Mouse (Mus musculus) small intestine, adult 2 months (tissue): ENCODE results near the gene Sc5d. TPM values are rescaled to one million over a fixed set of nuclear protein-coding genes. Genes with fewer than 3 reads are reported as not detected.

ENCODE experiments used
- H3K27ac ChIP-seq: fragments of 200-500 bp; 2 replicates; pipeline ENCODE4 v1.5.1; 2012; ENCODE audit warnings: low read depth, low read length, control low read depth, inconsistent platforms; ENCODE audit not compliant: insufficient read depth
- H3K27me3 ChIP-seq: fragments of 200-500 bp; 2 replicates; pipeline ENCODE4 v1.6.1; 2012; ENCODE audit warnings: mild to moderate bottlenecking, moderate library complexity, low read length, inconsistent platforms; ENCODE audit not compliant: control insufficient read depth, insufficient read depth
- H3K36me3 ChIP-seq: fragments of 200-500 bp; 2 replicates; pipeline ENCODE4 v1.6.1; 2012; ENCODE audit warnings: mild to moderate bottlenecking, low read length, control low read depth, inconsistent platforms; ENCODE audit not compliant: control insufficient read depth, insufficient read depth
- H3K4me1 ChIP-seq: fragments of 200-500 bp; 2 replicates; pipeline ENCODE4 v1.6.1; 2012; ENCODE audit warnings: low read length, inconsistent platforms, mixed read lengths; ENCODE audit not compliant: control insufficient read depth, insufficient read depth, insufficient read length
- H3K4me3 ChIP-seq: fragments of 200-500 bp; 2 replicates; pipeline ENCODE4 v1.5.1; 2012; ENCODE audit warnings: low read depth, mild to moderate bottlenecking, control low read depth, inconsistent platforms, low read length, moderate library complexity
- CTCF ChIP-seq: fragments of 200-500 bp; IDR thresholded peaks from 2 replicates; pipeline ENCODE4 v1.5.1; 2012; ENCODE audit warnings: low read depth, mild to moderate bottlenecking, control low read depth, inconsistent platforms, low read length, moderate library complexity, mixed read lengths; ENCODE audit not compliant: insufficient replicate concordance, insufficient read length; ENCODE audit errors: extremely low read depth
- POLR2A ChIP-seq: fragments of 200-500 bp; IDR thresholded peaks from 2 replicates; pipeline ENCODE4 v1.6.1; 2012; ENCODE audit warnings: low read depth, mild to moderate bottlenecking, control low read depth, inconsistent platforms, low read length, moderate library complexity
- WGBS: fragments of 180-500 bp; shearing (Covaris S2); methylation state at CpG from one replicate; pipeline ENCODE4 v1.1.7; 2018; 5-methylcytosine and 5-hydroxymethylcytosine counted together
- polyA plus RNA-seq: library from polyadenylated mRNA; depleted of rRNA; stranded (reverse); fragments of >200 nt; gene quantifications from 2 replicates; pipeline ENCODE4 v1.2.3, GENCODE M21; 2012

Sc5d gene
- polyA plus RNA-seq, 1 experiment: 90.5 TPM

DNA sequence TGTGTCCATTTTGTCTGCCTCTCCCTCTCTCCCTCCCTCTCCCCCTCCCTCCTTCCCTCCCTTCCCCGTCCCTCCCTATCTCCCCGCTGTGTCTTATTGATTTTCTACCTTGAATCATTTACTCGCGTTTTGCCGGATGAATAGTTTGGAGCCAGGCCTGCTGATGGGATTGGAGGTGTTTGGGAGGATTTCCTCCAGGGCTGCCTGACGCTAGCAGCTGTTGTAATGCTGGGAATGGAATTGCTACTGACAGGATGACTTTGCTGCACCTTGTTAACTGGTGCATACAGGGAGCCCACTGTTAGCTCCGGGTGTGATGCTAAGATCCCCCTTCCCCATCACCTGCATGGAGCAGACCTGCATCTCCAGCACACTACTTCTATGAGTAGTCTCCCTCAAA, 29.0 kb upstream of the Sc5d start:
- WGBS: 37% methylated on average over 7 of the region's 7 CpGs
- H3K4me1 ChIP-seq: no peaks in the 10 kb centered on the region
- H3K4me3 ChIP-seq: no peak overlapping the region
- no peak for TF ChIP-seq POLR2A
- TF ChIP-seq CTCF: no peak
- H3K27ac ChIP-seq: no peak overlapping the region
- H3K36me3 ChIP-seq: no peaks in the 10 kb centered on the region
- no peaks in the 10 kb centered on the region for H3K27me3 ChIP-seq

DNA sequence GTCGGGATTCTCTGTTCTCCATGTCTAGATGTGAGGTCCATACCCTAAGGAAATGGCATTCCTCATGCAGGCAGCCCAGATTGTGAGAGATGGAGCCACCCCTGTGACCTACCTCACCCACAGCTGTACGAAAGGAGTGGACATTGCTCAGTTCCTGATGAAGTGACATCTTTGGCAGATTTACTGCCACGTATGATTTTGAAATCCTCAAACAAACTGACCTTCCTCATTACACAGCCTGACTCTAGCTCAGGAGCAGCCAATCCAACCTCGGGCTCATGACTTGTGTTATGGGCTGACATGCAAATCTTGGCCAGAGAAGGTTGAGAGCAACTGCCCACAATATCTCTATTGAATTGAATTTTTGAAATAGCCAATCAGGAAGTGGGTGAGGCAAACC, 15.6 kb upstream of the Sc5d start:
- TF ChIP-seq CTCF (no peak), POLR2A (no peak)
- H3K27ac ChIP-seq: no peak overlapping the region
- H3K27me3 ChIP-seq: no peaks in the 10 kb centered on the region
- WGBS: 31% methylated on average over 4 of the region's 4 CpGs
- no peak overlapping the region for H3K4me3 ChIP-seq
- H3K4me1 ChIP-seq: no peaks in the 10 kb centered on the region; the same call in 1 of the 2 replicates
- H3K36me3 ChIP-seq: no peaks in the 10 kb centered on the region

- TF ChIP-seq POLR2A (no peak), CTCF (no peak)
- 90% methylated on average over 3 of the region's 3 CpGs for WGBS
- H3K4me1 ChIP-seq: no peaks in the 10 kb centered on the region; the same call in 1 of the 2 replicates
Observed at GRCm38 (mm10) chr9:42278046-42278445, 14.0 kb upstream of the Sc5d start.

DNA sequence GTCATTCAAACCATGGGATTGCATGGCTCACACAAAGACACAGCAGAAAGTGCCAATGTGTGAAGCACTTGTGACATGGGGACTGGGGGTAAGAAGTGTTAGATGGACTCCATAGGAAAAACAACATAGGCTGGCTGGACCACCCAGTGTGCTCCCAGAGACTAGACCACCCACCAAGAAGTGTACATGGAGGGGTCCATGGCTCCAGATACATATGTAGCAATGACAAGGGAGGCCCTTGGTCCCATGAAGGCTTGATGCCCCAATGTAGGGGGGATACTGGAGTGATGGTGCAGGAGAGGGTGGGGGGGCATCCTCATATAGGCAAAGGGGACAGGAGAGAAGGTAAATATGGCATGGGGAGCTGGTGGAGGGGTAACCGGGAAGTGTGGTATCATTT, 13.6 kb upstream of the Sc5d start:
- WGBS: 93% methylated on average over 1 of the region's 1 CpGs
- Histone ChIP-seq H3K27me3 (no peaks in the 10 kb centered on the region), H3K4me3 (no peak overlapping the region), H3K36me3 (no peaks in the 10 kb centered on the region), H3K27ac (no peak overlapping the region), H3K4me1 (no peaks in the 10 kb centered on the region; the same call in 1 of the 2 replicates)
- TF ChIP-seq CTCF (no peak), POLR2A (no peak)

More at GRCm38 (mm10) chr9:42278046-42278445, 14.0 kb upstream of the Sc5d start:
- Histone ChIP-seq H3K4me3 (no peak overlapping the region), H3K36me3 (no peaks in the 10 kb centered on the region), H3K27me3 (no peaks in the 10 kb centered on the region), H3K27ac (no peak overlapping the region)

GRCm38 (mm10) chr9:42277162-42277561, 13.1 kb upstream of the Sc5d start:
- Histone ChIP-seq H3K4me1 (no peaks in the 10 kb centered on the region; the same call in 1 of the 2 replicates), H3K4me3 (no peak overlapping the region), H3K36me3 (no peaks in the 10 kb centered on the region), H3K27ac (no peak overlapping the region), H3K27me3 (no peaks in the 10 kb centered on the region)
- no peak for TF ChIP-seq CTCF
- no peak for TF ChIP-seq POLR2A

DNA sequence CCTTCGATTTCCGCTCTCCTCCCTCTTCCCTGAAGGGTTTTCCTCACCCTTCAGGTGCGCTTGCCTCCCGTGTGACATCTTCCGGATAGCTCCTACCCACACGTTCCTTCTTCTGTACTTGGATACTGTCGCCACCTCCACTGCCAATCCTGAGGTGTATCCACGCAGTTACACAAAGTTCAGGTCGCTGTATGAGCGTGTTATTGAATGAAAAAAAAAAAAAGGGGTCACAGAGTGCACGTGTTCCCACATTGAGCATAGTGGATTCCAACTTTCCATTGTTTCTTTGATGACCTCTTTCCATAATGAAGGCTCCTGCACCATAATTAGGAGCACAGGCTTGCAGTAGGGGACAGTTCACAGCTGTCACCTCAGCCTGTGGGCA, 11.7 kb upstream of the Sc5d start:
- TF ChIP-seq CTCF: no peak
- TF ChIP-seq POLR2A: no peak
- Histone ChIP-seq H3K4me3 (no peak overlapping the region), H3K27me3 (no peaks in the 10 kb centered on the region), H3K27ac (no peak overlapping the region), H3K36me3 (no peaks in the 10 kb centered on the region), H3K4me1 (no peaks in the 10 kb centered on the region; the same call in 1 of the 2 replicates)
- WGBS: 48% methylated on average over 11 of the region's 11 CpGs

DNA sequence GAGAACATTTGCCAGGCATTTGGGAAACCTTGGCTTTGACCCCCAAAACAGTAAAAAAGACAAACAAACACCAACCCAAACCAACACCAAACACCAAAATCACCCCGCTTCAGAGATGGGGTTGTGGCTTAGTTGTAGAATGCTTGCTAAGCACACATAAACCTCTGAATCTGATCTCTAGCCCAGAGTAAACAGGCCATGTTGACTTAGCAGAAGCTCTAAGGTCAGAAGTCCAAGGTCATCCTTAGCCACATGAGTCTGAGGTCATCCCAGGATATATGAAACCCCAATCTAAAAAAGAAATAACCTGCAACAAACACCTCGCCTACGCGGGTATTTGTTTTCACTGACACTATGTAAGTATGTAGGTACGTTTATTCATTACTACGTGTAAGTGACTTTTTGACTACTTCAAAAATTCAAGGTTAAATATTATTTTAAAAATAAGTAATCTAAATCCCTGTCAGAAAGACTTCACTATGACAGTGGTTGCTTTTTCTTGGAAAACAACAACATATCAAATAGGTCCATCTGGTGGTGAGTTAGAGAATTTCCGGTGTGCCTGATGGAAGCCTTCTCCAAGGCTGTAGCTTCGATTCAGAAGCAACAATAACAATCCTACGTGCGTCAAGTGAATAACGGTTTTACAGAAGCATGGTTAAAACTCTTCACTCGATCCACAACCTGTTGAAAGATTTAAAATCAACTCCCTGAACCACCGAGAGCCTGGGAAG, 11.1 kb upstream of the Sc5d start:
- H3K27ac ChIP-seq: no peak overlapping the region
- no peaks in the 10 kb centered on the region; the same call in 1 of the 2 replicates for H3K4me1 ChIP-seq
- no peaks in the 10 kb centered on the region for H3K36me3 ChIP-seq
- H3K4me3 ChIP-seq: no peak overlapping the region
- 42% methylated on average over 13 of the region's 13 CpGs for WGBS
- no peaks in the 10 kb centered on the region for H3K27me3 ChIP-seq
- TF ChIP-seq CTCF (no peak; the same call in 1 of the 2 replicates), POLR2A (no peak)
